Mouse (Mus musculus) MEL (cell line): ENCODE results near the gene Elf5.
A peak's percentile ranks its signal among the peaks of the same experiment; 100 is the strongest.

Source experiments
- BHLHE40 ChIP-seq: IDR thresholded peaks from 2 replicates; pipeline ENCODE4 v1.6.1; 2012; ENCODE audit warnings: low read depth, mild to moderate bottlenecking, inconsistent platforms, low read length, improper control_type of control experiment, borderline replicate concordance
- CHD2 ChIP-seq: IDR thresholded peaks from 2 replicates; pipeline ENCODE4 v1.6.1; 2011; ENCODE audit warnings: low read length, improper control_type of control experiment
- CTCF ChIP-seq, 3 experiments: IDR thresholded peaks in 2 of 3; conservative IDR thresholded peaks in 1 of 3; 2 replicates each; pipeline ENCODE4 v1.5.1; 2011 to 2012; ENCODE audit warnings: low read length in 3 of 3, low read depth in 2 of 3, mild to moderate bottlenecking in 2 of 3, improper control_type of control experiment in 1 of 3, inconsistent platforms in 1 of 3, mixed read lengths in 1 of 3, moderate library complexity in 1 of 3; ENCODE audit not compliant: control insufficient read depth in 1 of 3, insufficient read depth in 1 of 3, poor library complexity in 1 of 3, severe bottlenecking in 1 of 3
- EP300 ChIP-seq, 2 experiments: IDR thresholded peaks; 2 replicates each; pipeline ENCODE4 v1.6.1; 2011; ENCODE audit warnings: improper control_type of control experiment in 2 of 2, low read length in 2 of 2, low read depth in 1 of 2, mild to moderate bottlenecking in 1 of 2
- JUND ChIP-seq: IDR thresholded peaks from 2 replicates; pipeline ENCODE4 v1.6.1; 2011; ENCODE audit warnings: low read depth, mild to moderate bottlenecking, improper control_type of control experiment, low read length
- NRF1 ChIP-seq: IDR thresholded peaks from 2 replicates; pipeline ENCODE4 v1.6.1; 2014; ENCODE audit warnings: low read depth, mild to moderate bottlenecking, inconsistent platforms, low read length, improper control_type of control experiment, moderate library complexity; ENCODE audit not compliant: poor library complexity, insufficient read depth, severe bottlenecking
- TAL1 ChIP-seq: IDR thresholded peaks from 2 replicates; pipeline ENCODE4 v1.6.1; 2012; ENCODE audit warnings: mild to moderate bottlenecking, inconsistent platforms, low read length, moderate library complexity, mixed read lengths
- USF2 ChIP-seq, 2 experiments: IDR thresholded peaks; 2 replicates each; pipeline ENCODE4 v1.6.1; 2011 to 2012; ENCODE audit warnings: improper control_type of control experiment in 2 of 2, low read length in 2 of 2, borderline replicate concordance in 1 of 2, inconsistent platforms in 1 of 2, low read depth in 1 of 2, mild to moderate bottlenecking in 1 of 2; ENCODE audit not compliant: insufficient read depth in 1 of 2
- ZC3H11A ChIP-seq: IDR thresholded peaks from 2 replicates; pipeline ENCODE4 v1.6.1; 2012; ENCODE audit warnings: low read depth, mild to moderate bottlenecking, inconsistent platforms, low read length, improper control_type of control experiment

DNA sequence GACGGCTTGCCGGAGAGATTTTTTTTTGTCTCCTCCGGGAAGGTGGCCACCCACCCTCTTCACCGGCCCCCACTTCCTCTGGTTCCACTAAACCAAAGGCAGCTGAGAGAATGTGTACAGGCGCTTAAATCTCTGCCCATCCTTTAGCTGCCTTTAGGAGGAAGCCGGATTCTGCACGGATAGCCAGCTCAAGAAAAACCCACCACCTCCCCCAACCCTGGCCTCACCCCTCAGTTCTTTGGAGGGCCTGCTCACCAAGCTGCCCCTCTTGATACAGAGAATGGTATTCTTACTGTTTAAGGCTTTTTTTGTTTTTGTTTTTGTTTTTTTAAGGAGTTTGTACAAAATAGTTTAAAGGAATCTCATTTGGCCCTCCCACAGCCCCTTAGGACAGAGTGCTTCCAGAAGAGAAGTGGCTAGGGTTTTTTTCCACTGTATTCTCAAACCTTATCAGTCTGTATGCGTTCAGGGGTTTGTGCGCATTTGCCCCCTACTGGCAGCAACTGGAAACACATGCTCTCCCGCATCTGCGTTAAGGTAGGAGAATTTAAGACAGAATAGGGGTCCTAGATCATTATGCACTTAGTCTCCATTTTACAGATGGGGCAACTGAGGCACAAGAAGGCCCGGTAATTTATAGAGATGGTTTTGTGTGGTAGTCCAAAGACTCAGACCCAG, 13.0 kb downstream of the Elf5 start:
- TF ChIP-seq CTCF (IDR thresholded peaks at IDR 0.05 in 2 of 3, conservative IDR thresholded peaks at IDR 0.05 in 1 of 3; ENCODE audit: control insufficient read depth in 1 of 3, insufficient read depth in 1 of 3, low read depth in 2 of 3, low read length in 3 of 3, poor library complexity in 1 of 3, severe bottlenecking in 1 of 3) (peak; percentile 81 to 93 (median 86)), USF2 (IDR thresholded peaks at IDR 0.05; ENCODE audit: borderline replicate concordance in 1 of 2, insufficient read depth in 1 of 2, low read depth in 1 of 2, low read length in 2 of 2) (no peak), JUND (no peak), TAL1 (no peak), BHLHE40 (no peak), ZC3H11A (peak; percentile 41; the same call in 1 of the 2 replicates), CHD2 (no peak), EP300 (IDR thresholded peaks at IDR 0.05; ENCODE audit: low read depth in 1 of 2, low read length in 2 of 2) (no peak), NRF1 (peak; percentile 42; the same call in 1 of the 2 replicates)
